Mouse (Mus musculus) liver, embryonic 16.5 days (tissue): ENCODE data around the gene Ncf4. TPM values are rescaled to one million over a fixed set of nuclear protein-coding genes. Genes with fewer than 3 reads are reported as not detected.
"Not testable (repeated sequence)": the region's sequence is repeated elsewhere in the genome, so short reads cannot be mapped to it uniquely, and the experiment has no call there.

Experiments used
- ATAC-seq: fragments of 200-750 bp; cut with Nextera tagmentation; 2 replicates; pipeline ENCODE4 v1.8.0; 2017; ENCODE audit warnings: low read depth, mild to moderate bottlenecking, moderate number of reproducible peaks, moderate library complexity
- H3K27ac ChIP-seq: fragments of 300-500 bp; sonication (generic); 2 replicates; pipeline ENCODE4 v1.5.1; 2014; ENCODE audit warnings: mild to moderate bottlenecking, low read length
- H3K27me3 ChIP-seq: fragments of 300-500 bp; sonication (generic); 2 replicates; pipeline ENCODE4 v1.6.1; 2014; ENCODE audit warnings: low read depth, low read length, mixed read lengths; ENCODE audit not compliant: control insufficient read depth, insufficient read depth
- H3K36me3 ChIP-seq: fragments of 300-500 bp; sonication (generic); 2 replicates; pipeline ENCODE4 v1.6.1; 2014; ENCODE audit warnings: mild to moderate bottlenecking; ENCODE audit not compliant: control insufficient read depth, insufficient read depth
- H3K4me1 ChIP-seq: fragments of 300-500 bp; sonication (generic); 2 replicates; pipeline ENCODE4 v1.6.1; 2014; ENCODE audit warnings: low read depth, low read length, mixed read lengths; ENCODE audit not compliant: control insufficient read depth
- H3K4me2 ChIP-seq: fragments of 300-500 bp; sonication (generic); 2 replicates; pipeline ENCODE4 v1.6.1; 2014; ENCODE audit warnings: low read depth, low read length, mixed read lengths
- H3K4me3 ChIP-seq: fragments of 300-500 bp; sonication (generic); 2 replicates; pipeline ENCODE4 v1.5.1; 2014; ENCODE audit warnings: low read depth, mild to moderate bottlenecking, low read length
- H3K9ac ChIP-seq: fragments of 300-500 bp; sonication (generic); 2 replicates; pipeline ENCODE4 v1.6.1; 2014; ENCODE audit warnings: low read depth, low read length
- H3K9me3 ChIP-seq: fragments of 300-500 bp; sonication (generic); replicated peaks from 2 replicates; pipeline ENCODE4 v1.6.1; 2016; ENCODE audit warnings: low read length; ENCODE audit not compliant: control insufficient read depth
- WGBS: fragments of 180-500 bp; shearing (Covaris S2); extraction: QIAGEN DNeasy Blood & Tissue Kit; methylation state at CpG from one replicate; pipeline ENCODE4 v1.1.7; 2014; ENCODE audit not compliant: insufficient replicate concordance; 5-methylcytosine and 5-hydroxymethylcytosine counted together
- polyA plus RNA-seq: library from polyadenylated mRNA; unstranded; fragments of >200 nt; fragmentation: Nextera tagmentation; extraction: Ambion mirVana; gene quantifications from 2 replicates; pipeline ENCODE4 v1.2.1, GENCODE M21; 2015

The Ncf4 gene
- polyA plus RNA-seq, 1 experiment from 2014 or later: 49.9 TPM

DNA sequence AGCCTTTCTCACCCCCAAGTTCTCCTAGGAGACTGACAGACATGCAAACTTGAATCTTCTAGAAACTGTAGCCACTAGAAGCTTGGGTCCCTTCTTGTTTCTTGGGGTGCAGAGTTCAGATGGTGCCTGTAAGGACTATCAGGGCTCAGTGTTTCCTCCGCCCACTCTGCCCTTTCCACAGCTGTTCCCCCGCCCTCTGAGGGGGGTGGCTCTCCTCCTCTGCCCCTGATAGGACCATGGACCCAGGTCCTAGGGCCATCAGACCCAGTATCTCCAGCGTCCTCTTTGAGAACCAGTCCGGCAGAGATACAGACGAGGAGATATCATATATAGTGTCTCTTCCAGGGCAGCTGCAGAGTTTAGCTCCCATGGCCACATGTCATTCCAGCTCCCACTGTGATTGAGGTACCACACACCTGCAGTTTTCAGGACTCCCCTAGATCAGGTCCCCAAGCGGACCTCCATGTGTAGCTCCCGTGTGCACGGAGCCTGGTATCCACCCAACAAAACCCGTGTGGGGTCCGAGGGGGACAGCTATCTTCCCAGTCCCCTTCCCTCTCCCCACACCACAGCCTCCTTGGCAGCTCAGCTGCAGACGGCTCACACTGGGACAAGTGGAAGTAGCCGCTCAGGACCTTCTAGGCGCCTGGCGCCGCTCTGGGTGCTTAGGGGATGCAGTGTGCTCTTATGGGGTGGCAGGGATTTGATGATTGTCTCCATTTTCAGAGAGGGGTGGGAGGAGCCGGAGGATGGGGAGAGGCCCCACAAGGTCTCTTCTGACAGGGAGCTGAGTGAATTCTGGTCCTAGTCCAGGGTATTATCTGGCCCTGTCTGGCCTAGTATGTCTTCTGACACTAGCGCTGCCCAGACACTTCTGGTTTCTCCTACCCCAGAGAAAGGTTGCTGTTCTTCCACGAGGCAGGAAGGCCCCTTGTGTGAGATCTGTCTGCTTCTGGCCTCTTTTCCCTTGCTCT is 1.8 kb downstream of the Ncf4 start:
- Histone ChIP-seq H3K9me3 (no peaks in the 10 kb centered on the region), H3K27ac (peak overlapping the region; percentile 26; the same call in 1 of the 2 replicates), H3K9ac (peak overlapping the region; percentile 40; the same call in 1 of the 2 replicates), H3K27me3 (no peaks in the 10 kb centered on the region), H3K36me3 (no peaks in the 10 kb centered on the region), H3K4me1 (no peaks in the 10 kb centered on the region), H3K4me3 (peak overlapping the region; percentile 34), H3K4me2 (no peak overlapping the region)
- WGBS: 59% methylated on average over 18 of the region's 18 CpGs
- ATAC-seq: no peak

DNA sequence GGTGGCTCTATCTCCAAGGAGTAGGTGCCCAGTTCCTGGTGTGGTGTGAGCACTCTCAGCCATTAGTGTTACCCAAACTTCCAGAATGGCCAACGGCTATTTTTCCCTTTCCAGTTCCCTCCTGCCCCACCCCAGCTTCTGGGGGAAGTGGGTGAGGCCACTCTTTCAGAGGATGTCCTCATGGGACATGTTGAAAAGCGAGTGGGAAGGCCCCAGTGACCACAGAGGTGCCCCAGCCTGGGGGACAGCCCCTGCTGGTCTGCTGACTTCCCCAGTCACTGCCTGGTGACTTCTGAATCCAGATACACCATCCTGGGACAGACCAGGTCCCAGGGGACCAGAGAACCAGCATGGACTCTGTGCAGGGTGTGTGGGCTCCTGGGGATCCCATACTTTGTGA is 3.1 kb downstream of the Ncf4 start:
- no peak overlapping the region for H3K9ac ChIP-seq
- H3K4me2 ChIP-seq: 0 out of 2 replicates have a peak overlapping the region, but pooled peaks have one; percentile 13
- WGBS: 22% methylated on average over 2 of the region's 2 CpGs
- no peak for ATAC-seq
- no peaks in the 10 kb centered on the region for H3K27me3 ChIP-seq
- no peaks in the 10 kb centered on the region for H3K9me3 ChIP-seq
- H3K4me1 ChIP-seq: no peaks in the 10 kb centered on the region
- H3K36me3 ChIP-seq: no peaks in the 10 kb centered on the region
- H3K4me3 ChIP-seq: 0 out of 2 replicates have a peak overlapping the region, but pooled peaks have one; percentile 11
- 0 out of 2 replicates have a peak overlapping the region, but pooled peaks have one; percentile 45 for H3K27ac ChIP-seq

DNA sequence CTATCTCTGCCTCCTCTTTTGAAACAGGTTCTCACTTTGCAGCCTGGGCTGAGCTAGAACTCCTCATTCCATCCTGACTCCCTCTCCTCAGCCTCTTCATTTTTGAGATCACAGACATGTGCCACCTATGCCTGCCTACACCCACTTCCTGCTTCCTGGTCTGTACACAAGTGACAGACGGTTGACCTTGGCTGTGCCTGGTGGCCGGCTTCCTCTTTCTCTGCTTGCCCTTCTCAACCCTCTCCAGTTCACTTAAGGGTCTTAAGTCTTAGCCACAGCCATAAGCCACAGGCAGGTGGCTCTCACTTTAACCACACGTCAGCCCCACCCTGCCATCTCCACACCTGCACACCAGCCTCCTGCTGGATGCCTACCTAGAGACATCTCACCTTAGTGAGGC is 3.8 kb downstream of the Ncf4 start:
- no peak for ATAC-seq
- no peaks in the 10 kb centered on the region for H3K27me3 ChIP-seq
- H3K4me3 ChIP-seq: no peak overlapping the region
- no peak overlapping the region for H3K4me2 ChIP-seq
- H3K36me3 ChIP-seq: no peaks in the 10 kb centered on the region
- H3K27ac ChIP-seq: 0 out of 2 replicates have a peak overlapping the region, but pooled peaks have one; percentile 15
- no peaks in the 10 kb centered on the region for H3K9me3 ChIP-seq
- H3K9ac ChIP-seq: no peak overlapping the region
- H3K4me1 ChIP-seq: no peaks in the 10 kb centered on the region
- WGBS: 13% methylated on average over 3 of the region's 3 CpGs

DNA sequence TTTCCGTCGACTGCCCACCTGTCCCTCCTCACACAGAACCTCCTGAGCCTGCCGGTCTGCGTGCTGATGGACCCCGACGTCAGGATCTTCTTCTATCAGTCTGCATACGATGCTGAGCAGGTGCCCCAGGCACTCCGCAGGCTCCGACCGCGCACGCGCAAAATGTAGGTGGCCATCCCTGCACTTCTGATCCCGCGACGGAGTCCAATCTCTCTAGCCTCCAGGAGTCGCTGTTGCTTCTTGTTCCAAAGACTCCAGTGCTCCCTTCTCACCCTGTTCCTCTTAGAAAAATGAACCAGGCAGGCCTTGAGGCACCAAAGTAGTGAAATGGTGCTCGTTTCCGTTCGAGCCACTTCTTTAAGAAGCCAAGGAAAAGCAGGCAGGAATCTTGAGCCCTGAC is 10.2 kb downstream of the Ncf4 start:
- ATAC-seq: no peak
- 18% methylated on average over 20 of the region's 20 CpGs for WGBS
- H3K4me2 ChIP-seq: no peak overlapping the region
- no peaks in the 10 kb centered on the region for H3K27me3 ChIP-seq
- peaks cover 10% of the 10 kb centered on the region for H3K4me1 ChIP-seq
- no peaks in the 10 kb centered on the region for H3K36me3 ChIP-seq
- H3K27ac ChIP-seq: no peak overlapping the region
- no peaks in the 10 kb centered on the region for H3K9me3 ChIP-seq
- no peak overlapping the region for H3K9ac ChIP-seq
- no peak overlapping the region for H3K4me3 ChIP-seq

DNA sequence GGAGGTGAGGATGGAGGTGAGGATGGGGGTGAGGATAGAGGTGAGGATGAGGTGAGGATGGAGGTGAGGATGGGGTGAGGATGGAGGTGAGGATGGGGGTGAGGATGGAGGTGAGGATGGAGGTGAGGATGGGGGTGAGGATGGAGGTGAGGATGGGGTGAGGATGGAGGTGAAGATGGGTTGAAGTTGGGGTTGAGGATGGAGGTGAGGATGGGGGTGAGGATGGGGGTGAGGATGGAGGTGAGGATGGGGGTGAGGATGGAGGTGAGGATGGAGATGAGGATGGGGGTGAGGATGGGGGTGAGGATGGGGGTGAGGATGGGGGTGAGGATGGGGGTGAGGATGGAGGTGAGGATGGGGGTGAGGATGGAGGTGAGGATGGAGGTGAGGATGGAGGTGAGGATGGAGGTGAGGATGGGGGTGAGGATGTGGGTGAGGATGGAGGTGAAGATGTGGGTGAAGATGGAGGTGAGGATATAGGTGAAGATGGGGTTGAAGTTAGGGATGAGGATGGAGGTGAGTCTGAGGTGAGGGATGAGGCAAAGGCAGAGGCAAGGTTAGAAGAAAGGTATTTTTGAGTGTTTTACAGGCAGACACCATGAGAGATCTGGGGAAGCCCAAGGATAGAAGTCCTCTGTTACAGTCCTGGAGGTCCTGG is 12.1 kb downstream of the Ncf4 start:
- H3K4me3 ChIP-seq, ATAC-seq, H3K9ac ChIP-seq, H3K9me3 ChIP-seq, H3K27me3 ChIP-seq, H3K36me3 ChIP-seq, H3K4me2 ChIP-seq: not testable (repeated sequence)
- H3K27ac ChIP-seq: peak overlapping the region; percentile 57
- peaks cover 16% of the 10 kb centered on the region for H3K4me1 ChIP-seq

DNA sequence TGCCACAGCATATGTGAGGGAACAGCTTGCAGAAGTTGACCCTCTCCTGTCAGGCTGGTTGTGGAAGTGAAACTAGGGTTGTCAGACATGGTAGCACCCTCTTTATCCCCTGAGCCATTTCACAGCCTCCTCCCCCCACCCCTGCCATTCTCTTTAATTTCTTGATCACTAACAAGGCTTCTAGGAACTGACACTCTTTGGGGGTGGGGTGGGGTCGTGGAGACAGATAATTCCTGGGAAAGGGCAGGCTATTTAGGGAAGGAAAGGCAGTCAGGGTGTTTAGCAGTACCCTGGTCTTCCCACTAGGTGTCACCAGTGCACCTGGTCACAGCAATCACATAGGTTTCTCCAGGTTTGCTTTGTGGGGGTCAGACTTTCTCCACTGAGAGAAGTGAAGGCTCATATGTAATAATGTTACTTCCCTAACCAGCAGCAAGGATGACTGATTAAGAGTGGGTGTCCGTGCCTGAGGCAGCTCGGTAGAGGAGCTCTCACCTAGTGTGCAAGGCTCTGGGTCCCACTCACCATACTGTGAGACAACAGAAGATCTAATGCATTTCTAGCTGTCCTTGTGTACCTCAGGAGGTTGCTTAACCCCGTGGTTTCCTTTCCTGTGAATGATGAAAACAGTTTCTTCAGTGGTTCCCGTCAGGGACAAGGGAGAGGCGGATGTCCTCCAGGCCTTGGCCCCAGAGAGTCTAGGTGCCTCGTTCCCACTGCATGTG is 12.9 kb downstream of the Ncf4 start:
- no peaks in the 10 kb centered on the region for H3K27me3 ChIP-seq
- ATAC-seq: peak; percentile 14; the same call in 1 of the 2 replicates
- H3K9me3 ChIP-seq: no peaks in the 10 kb centered on the region
- peak overlapping the region; percentile 73 for H3K27ac ChIP-seq
- H3K9ac ChIP-seq: no peak overlapping the region
- 9% methylated on average over 7 of the region's 7 CpGs for WGBS
- peak overlapping the region; percentile 30 for H3K4me2 ChIP-seq
- H3K36me3 ChIP-seq: no peaks in the 10 kb centered on the region
- H3K4me1 ChIP-seq: peaks cover 16% of the 10 kb centered on the region
- no peak overlapping the region for H3K4me3 ChIP-seq

DNA sequence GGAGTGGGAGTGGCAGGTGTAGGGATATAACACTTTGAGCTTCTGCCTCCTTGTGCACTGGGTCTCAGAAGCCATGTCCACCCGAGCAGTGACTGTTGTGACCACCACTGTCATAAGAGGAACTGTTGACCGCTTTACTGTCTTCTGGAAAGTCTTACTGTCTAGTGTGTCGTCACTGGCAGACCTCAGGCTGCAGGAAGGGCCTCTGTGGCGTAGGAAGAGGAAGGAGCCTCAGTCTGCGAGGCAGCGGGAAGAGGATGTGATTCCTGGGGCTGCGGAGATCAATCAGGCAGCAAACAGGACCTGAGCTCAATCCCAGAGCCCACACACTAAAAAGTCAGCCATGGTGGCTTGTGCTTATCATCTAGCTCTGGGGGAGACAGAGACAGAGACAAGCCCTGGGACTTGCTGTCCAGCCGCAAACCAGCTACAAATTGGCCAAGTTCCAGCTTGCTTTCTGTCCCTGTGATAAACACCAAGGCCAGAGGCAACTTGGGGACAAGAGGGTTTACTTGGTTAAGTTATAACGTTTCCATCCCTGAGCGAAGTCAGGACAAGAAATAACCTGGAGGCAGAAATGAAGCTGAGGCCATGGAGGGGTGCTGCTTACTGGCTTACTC is 13.8 kb downstream of the Ncf4 start:
- Histone ChIP-seq H3K27ac (peak overlapping the region; percentile 73), H3K9ac (no peak overlapping the region), H3K4me1 (peaks cover 16% of the 10 kb centered on the region), H3K27me3 (no peaks in the 10 kb centered on the region), H3K36me3 (no peaks in the 10 kb centered on the region), H3K9me3 (no peaks in the 10 kb centered on the region), H3K4me3 (no peak overlapping the region), H3K4me2 (peak overlapping the region; percentile 30)
- 27% methylated on average over 10 of the region's 10 CpGs for WGBS
- ATAC-seq: peak; percentile 42

DNA sequence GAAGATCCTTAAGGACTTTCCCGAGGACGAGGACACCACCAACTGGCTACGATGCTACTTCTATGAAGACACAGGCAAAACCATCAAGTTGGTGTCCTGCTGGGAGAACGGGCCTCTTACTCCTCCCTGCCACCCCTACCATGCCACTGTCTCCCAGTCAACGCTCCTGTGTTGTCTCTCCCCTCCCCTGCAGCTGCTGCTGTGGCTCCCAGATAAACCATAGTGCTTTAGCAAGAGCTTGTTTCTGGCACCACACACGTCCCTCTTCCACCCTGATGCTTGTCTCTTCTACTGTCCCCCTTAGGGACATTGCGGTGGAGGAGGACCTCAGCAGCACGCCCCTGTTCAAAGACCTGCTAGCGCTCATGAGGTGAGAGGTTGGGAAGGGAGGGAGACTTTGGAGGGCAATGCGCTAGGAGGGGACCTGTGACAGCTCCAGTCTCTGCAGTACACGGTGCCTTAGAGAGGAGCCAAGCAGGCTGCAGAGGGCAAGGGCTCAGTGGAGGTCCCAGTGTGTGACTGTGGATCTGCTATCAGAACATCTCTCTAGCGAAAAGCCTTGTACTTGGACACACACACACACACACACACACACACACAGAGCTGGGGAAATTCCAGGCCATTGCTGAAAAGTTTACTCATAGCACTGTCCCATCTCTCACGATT is 16.2 kb downstream of the Ncf4 start:
- Histone ChIP-seq H3K27ac (peak overlapping the region; percentile 89), H3K4me3 (peak overlapping the region; percentile 54), H3K36me3 (no peaks in the 10 kb centered on the region), H3K9me3 (no peaks in the 10 kb centered on the region), H3K4me1 (peaks cover 16% of the 10 kb centered on the region), H3K9ac (peak overlapping the region; percentile 70), H3K4me2 (peak overlapping the region; percentile 37), H3K27me3 (no peaks in the 10 kb centered on the region)
- ATAC-seq: peak; percentile 88
- WGBS: 39% methylated on average over 13 of the region's 13 CpGs
